Mouse (Mus musculus): ENCODE measurements at regions not wholly inside any gene's neighbourhood (a gene's known extent, or its start where the extent isn't known, plus 50 kb on each side); places are given as distances from the start of the nearest gene placed in this dataset.

- TF ChIP-seq ETS1 (IDR thresholded peaks at IDR 0.05; ENCODE audit: low read depth, low read length): no peak
- TF ChIP-seq USF2 (IDR thresholded peaks at IDR 0.05; ENCODE audit: borderline replicate concordance in 1 of 2, insufficient read depth in 1 of 2, low read depth in 1 of 2, low read length in 2 of 2): no peak
- TF ChIP-seq RAD21 (IDR thresholded peaks at IDR 0.05; ENCODE audit: low read depth, low read length): no peak
- no peak for TF ChIP-seq NELFE (IDR thresholded peaks at IDR 0.05; ENCODE audit: low read depth, low read length)
- TF ChIP-seq MEF2A (IDR thresholded peaks at IDR 0.05; ENCODE audit: extremely low read depth, insufficient replicate concordance, low read depth, low read length, poor library complexity, severe bottlenecking): no peak
- TF ChIP-seq EP300 (IDR thresholded peaks at IDR 0.05; ENCODE audit: low read depth in 1 of 2, low read length in 2 of 2): no peak
- no peak for TF ChIP-seq MYC (IDR thresholded peaks at IDR 0.05; ENCODE audit: low read depth, low read length)
- no peak for TF ChIP-seq POLR2A (IDR thresholded peaks at IDR 0.05; ENCODE audit: control insufficient read depth in 1 of 2, insufficient read depth in 1 of 2, low read depth in 1 of 2, low read length in 2 of 2, poor library complexity in 1 of 2)
- no peak for TF ChIP-seq MXI1 (IDR thresholded peaks at IDR 0.05; ENCODE audit: low read depth, low read length)
- TF ChIP-seq E2F4 (IDR thresholded peaks at IDR 0.05; ENCODE audit: borderline replicate concordance, low read depth, low read length): no peak
- TF ChIP-seq ZC3H11A (IDR thresholded peaks at IDR 0.05; ENCODE audit: low read depth, low read length): no peak
- no peak for TF ChIP-seq MAZ (IDR thresholded peaks at IDR 0.05; ENCODE audit: low read depth, low read length)
- TF ChIP-seq USF1 (IDR thresholded peaks at IDR 0.05; ENCODE audit: low read depth, low read length): no peak
- no peaks in the 10 kb centered on the region for H3K27me3 ChIP-seq (ENCODE audit: control insufficient read depth in 1 of 2, insufficient read depth in 2 of 2, low read length in 2 of 2)
- H3K9me3 ChIP-seq (replicated peaks; ENCODE audit: insufficient read depth, low read length): no peaks in the 10 kb centered on the region
- no peaks in the 10 kb centered on the region for H3K36me3 ChIP-seq (ENCODE audit: control insufficient read depth in 1 of 2, insufficient read depth in 2 of 2, low read length in 2 of 2)
- no peak for DNase-seq (ENCODE audit: low read depth, low spot score)
- H3K4me3 ChIP-seq (ENCODE audit: control insufficient read depth in 1 of 2, insufficient read depth in 1 of 2, low read depth in 2 of 2, low read length in 2 of 2): no peak overlapping the region
- H3K79me2 ChIP-seq (ENCODE audit: control insufficient read depth, insufficient read depth, low read length, poor library complexity): no peaks in the 10 kb centered on the region
- H3K4me1 ChIP-seq (ENCODE audit: control insufficient read depth in 1 of 2, insufficient read depth in 2 of 2, low read length in 2 of 2): no peaks in the 10 kb centered on the region
- no peak overlapping the region for H3K9ac ChIP-seq (ENCODE audit: control insufficient read depth, low read depth, low read length, poor library complexity, severe bottlenecking)
- H3K27ac ChIP-seq (ENCODE audit: control insufficient read depth, low read depth, low read length): no peak overlapping the region
Measured at GRCm38 (mm10) chr7:68851981-68852575, 103.0 kb upstream of the Arrdc4 start.

DNA sequence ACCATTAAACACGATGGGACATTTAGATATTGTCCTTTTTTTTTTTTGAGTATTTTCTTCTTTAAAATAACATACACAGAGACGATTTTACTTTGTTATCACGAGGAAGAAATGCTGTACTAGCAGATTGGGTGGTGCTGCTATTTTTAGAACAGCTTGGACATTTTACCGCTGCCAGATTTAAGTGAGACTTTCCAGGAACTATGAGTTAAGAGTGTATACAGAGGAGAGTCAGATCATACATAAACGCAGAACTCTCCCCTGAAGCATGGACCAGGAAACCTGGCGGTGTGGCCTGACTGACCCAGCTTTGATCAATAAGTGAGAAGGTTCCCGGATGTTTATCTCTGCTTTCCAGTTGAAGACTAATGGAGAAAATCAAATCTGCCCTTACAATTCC, 95.6 kb upstream of the Arrdc4 start:
- no peak for DNase-seq (ENCODE audit: low read depth, low spot score)
- Histone ChIP-seq H3K79me2 (ENCODE audit: control insufficient read depth, insufficient read depth, low read length, poor library complexity) (no peaks in the 10 kb centered on the region), H3K4me3 (ENCODE audit: control insufficient read depth in 1 of 2, insufficient read depth in 1 of 2, low read depth in 2 of 2, low read length in 2 of 2) (no peak overlapping the region)

More for the DNA sequence above, 95.6 kb upstream of the Arrdc4 start:
- Histone ChIP-seq H3K9ac (ENCODE audit: control insufficient read depth, low read depth, low read length, poor library complexity, severe bottlenecking) (no peak overlapping the region), H3K4me1 (ENCODE audit: control insufficient read depth in 1 of 2, insufficient read depth in 2 of 2, low read length in 2 of 2) (no peaks in the 10 kb centered on the region), H3K27me3 (ENCODE audit: control insufficient read depth in 1 of 2, insufficient read depth in 2 of 2, low read length in 2 of 2) (no peaks in the 10 kb centered on the region), H3K36me3 (ENCODE audit: control insufficient read depth in 1 of 2, insufficient read depth in 2 of 2, low read length in 2 of 2) (no peaks in the 10 kb centered on the region), H3K9me3 (replicated peaks; ENCODE audit: insufficient read depth, low read length) (no peaks in the 10 kb centered on the region), H3K27ac (ENCODE audit: control insufficient read depth, low read depth, low read length) (no peak overlapping the region)
- TF ChIP-seq USF1 (IDR thresholded peaks at IDR 0.05; ENCODE audit: low read depth, low read length) (no peak), ETS1 (IDR thresholded peaks at IDR 0.05; ENCODE audit: low read depth, low read length) (no peak), GABPA (IDR thresholded peaks at IDR 0.05; ENCODE audit: low read depth, low read length) (no peak), JUND (IDR thresholded peaks at IDR 0.05; ENCODE audit: low read depth, low read length) (no peak), MAX (IDR thresholded peaks at IDR 0.05; ENCODE audit: low read length) (no peak), ZMIZ1 (IDR thresholded peaks at IDR 0.05; ENCODE audit: low read depth, low read length) (no peak), BHLHE40 (IDR thresholded peaks at IDR 0.05; ENCODE audit: borderline replicate concordance, low read depth, low read length) (no peak), MAFK (IDR thresholded peaks at IDR 0.05; ENCODE audit: borderline replicate concordance, low read depth, low read length) (no peak), EP300 (IDR thresholded peaks at IDR 0.05; ENCODE audit: low read depth in 1 of 2, low read length in 2 of 2) (no peak)

Data from MEL (cell line).